Mouse (Mus musculus): ENCODE data around the gene 6720489N17Rik.
"Not testable (repeated sequence)": the region's sequence is repeated elsewhere in the genome, so short reads cannot be mapped to it uniquely, and the experiment has no call there.

6720489N17Rik gene

GRCm38 (mm10) chr13:62623577-62624276 is at the start of gene 6720489N17Rik:
Gene 6720489N17Rik (minus strand): TSS chr13:62624182.
- DNase-seq (ENCODE audit: low spot score in 2 of 2), result peak; percentile 40 to 52

- DNase-seq (ENCODE audit: low spot score in 2 of 2), result no peak
Observed at GRCm38 (mm10) chr13:62653369-62653743, 29.4 kb upstream of the 6720489N17Rik start.

- DNase-seq (ENCODE audit: low spot score in 2 of 2), result peak in 1 of 2 experiments; percentile 32
Observed at GRCm38 (mm10) chr13:62652681-62653368, 28.8 kb upstream of the 6720489N17Rik start.

GRCm38 (mm10) chr13:62627071-62627470 is 3.1 kb upstream of the 6720489N17Rik start:
- peak in 1 of 2 experiments; percentile 20 for DNase-seq (ENCODE audit: low spot score in 2 of 2)

- not testable (repeated sequence) for DNase-seq (ENCODE audit: low spot score in 2 of 2)
Observed at GRCm38 (mm10) chr13:62624277-62624665, 289 bp upstream of the 6720489N17Rik start.

GRCm38 (mm10) chr13:62617449-62617848 is 6.5 kb downstream of the 6720489N17Rik start:
- not testable (repeated sequence) for DNase-seq (ENCODE audit: low spot score in 2 of 2)

- DNase-seq (ENCODE audit: low spot score in 2 of 2), result not testable (repeated sequence)
Observed at GRCm38 (mm10) chr13:62571099-62571498, 52.9 kb downstream of the 6720489N17Rik start, which contains the start of gene Zfp934. Gene Zfp934 (minus strand): TSS chr13:62571199.

- peak in 1 of 2 experiments; percentile 8 for DNase-seq (ENCODE audit: low spot score in 2 of 2)
Observed at GRCm38 (mm10) chr13:62561696-62562095, 62.3 kb downstream of the 6720489N17Rik start.

GRCm38 (mm10) chr13:62558189-62559110 is 65.5 kb downstream of the 6720489N17Rik start, which contains the start of gene Zfp935:
Gene Zfp935 (minus strand): TSS chr13:62558511.
- peak; percentile 33 to 55 for DNase-seq (ENCODE audit: low spot score in 2 of 2)
